Mouse (Mus musculus): ENCODE data around the gene Antxr2. TPM values are rescaled to one million over a fixed set of nuclear protein-coding genes. Genes with fewer than 3 reads are reported as not detected.

Gene Antxr2
- polyA plus RNA-seq, 2 experiments = 10.5 to 32.4 TPM

- Histone ChIP-seq H3K9me3 (ENCODE audit: control insufficient read depth, low read length) (no peaks in the 10 kb centered on the region), H3K4me2 (replicated peaks; ENCODE audit: low read depth, low read length, severe bottlenecking) (no peak overlapping the region), H3K36me3 (ENCODE audit: control insufficient read depth, insufficient read depth, low read length) (peaks cover 34% of the 10 kb centered on the region), H3K27me3 (ENCODE audit: control insufficient read depth, insufficient read depth, low read length) (no peaks in the 10 kb centered on the region), H3K4me3 (replicated peaks; ENCODE audit: low read length) (no peak overlapping the region), H3K27ac (replicated peaks; ENCODE audit: low read depth, low read length) (no peak overlapping the region), H3K9ac (ENCODE audit: low read depth, low read length, severe bottlenecking) (no peak overlapping the region), H3K4me1 (ENCODE audit: control insufficient read depth, insufficient read depth, low read length) (peaks cover 15% of the 10 kb centered on the region; the same call in 1 of the 2 replicates)
- no peak for ATAC-seq (ENCODE audit: low FRiP score, low read depth)
- no peak for TF ChIP-seq POLR2A (IDR thresholded peaks at IDR 0.05; ENCODE audit: borderline replicate concordance, extremely low read depth, insufficient read depth, insufficient read length)
- 98% methylated on average over 2 of the region's 2 CpGs for WGBS
- no peak for DNase-seq (ENCODE audit: low spot score)
These were observed 4.9 kb downstream of the Antxr2 start for GRCm38 (mm10) chr5:98025921-98026320.

- no peak overlapping the region for H3K4me3 ChIP-seq (replicated peaks; ENCODE audit: low read length)
- no peak overlapping the region for H3K9ac ChIP-seq (ENCODE audit: low read depth, low read length, severe bottlenecking)
- no peaks in the 10 kb centered on the region for H3K9me3 ChIP-seq (ENCODE audit: control insufficient read depth, low read length)
- H3K27me3 ChIP-seq (ENCODE audit: control insufficient read depth, insufficient read depth, low read length) = no peaks in the 10 kb centered on the region
- WGBS = 92% methylated on average over 2 of the region's 2 CpGs
- no peak for DNase-seq (ENCODE audit: low spot score)
- ATAC-seq (ENCODE audit: low FRiP score, low read depth) = no peak
- TF ChIP-seq POLR2A (IDR thresholded peaks at IDR 0.05; ENCODE audit: borderline replicate concordance, extremely low read depth, insufficient read depth, insufficient read length) = no peak
- no peak overlapping the region for H3K27ac ChIP-seq (replicated peaks; ENCODE audit: low read depth, low read length)
- H3K4me2 ChIP-seq (replicated peaks; ENCODE audit: low read depth, low read length, severe bottlenecking) = no peak overlapping the region
- H3K36me3 ChIP-seq (ENCODE audit: control insufficient read depth, insufficient read depth, low read length) = peaks cover 43% of the 10 kb centered on the region
- peaks cover 14% of the 10 kb centered on the region; the same call in 1 of the 2 replicates for H3K4me1 ChIP-seq (ENCODE audit: control insufficient read depth, insufficient read depth, low read length)
These were observed 6.3 kb downstream of the Antxr2 start for GRCm38 (mm10) chr5:98024545-98024944.

DNA sequence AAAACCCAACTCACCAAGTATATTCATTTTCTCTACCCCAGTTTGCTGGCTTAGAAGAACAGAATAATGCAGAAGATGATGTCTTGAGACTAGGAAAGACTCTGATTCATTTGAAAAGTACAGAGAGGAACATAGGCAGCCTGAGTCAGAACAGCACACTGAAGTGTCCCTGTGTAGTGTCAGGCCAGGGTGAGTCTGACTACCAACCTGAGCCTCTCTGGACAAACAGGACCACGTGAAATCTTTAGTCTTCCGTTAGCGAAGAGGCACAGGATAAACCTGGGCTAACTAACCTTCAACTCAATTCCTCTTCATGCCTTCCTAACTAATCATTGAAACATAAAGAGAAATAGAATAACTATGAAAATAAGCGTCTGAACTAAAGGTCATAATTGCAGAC is 9.3 kb downstream of the Antxr2 start:
- TF ChIP-seq POLR2A (IDR thresholded peaks at IDR 0.05; ENCODE audit: borderline replicate concordance, extremely low read depth, insufficient read depth, insufficient read length) = no peak
- H3K9me3 ChIP-seq (ENCODE audit: control insufficient read depth, low read length) = no peaks in the 10 kb centered on the region
- ATAC-seq (ENCODE audit: low FRiP score, low read depth) = no peak
- H3K36me3 ChIP-seq (ENCODE audit: control insufficient read depth, insufficient read depth, low read length) = peaks cover 40% of the 10 kb centered on the region
- no peak overlapping the region for H3K27ac ChIP-seq (replicated peaks; ENCODE audit: low read depth, low read length)
- no peak for DNase-seq (ENCODE audit: low spot score)
- H3K27me3 ChIP-seq (ENCODE audit: control insufficient read depth, insufficient read depth, low read length) = no peaks in the 10 kb centered on the region
- no peak overlapping the region for H3K9ac ChIP-seq (ENCODE audit: low read depth, low read length, severe bottlenecking)
- H3K4me2 ChIP-seq (replicated peaks; ENCODE audit: low read depth, low read length, severe bottlenecking) = no peak overlapping the region
- WGBS = 98% methylated on average over 4 of the region's 4 CpGs
- H3K4me1 ChIP-seq (ENCODE audit: control insufficient read depth, insufficient read depth, low read length) = no peaks in the 10 kb centered on the region
- no peak overlapping the region for H3K4me3 ChIP-seq (replicated peaks; ENCODE audit: low read length)

- Histone ChIP-seq H3K4me1 (ENCODE audit: control insufficient read depth, insufficient read depth, low read length) (no peaks in the 10 kb centered on the region), H3K9me3 (ENCODE audit: control insufficient read depth, low read length) (no peaks in the 10 kb centered on the region), H3K4me3 (replicated peaks; ENCODE audit: low read length) (no peak overlapping the region), H3K9ac (ENCODE audit: low read depth, low read length, severe bottlenecking) (no peak overlapping the region), H3K36me3 (ENCODE audit: control insufficient read depth, insufficient read depth, low read length) (peaks cover 40% of the 10 kb centered on the region), H3K4me2 (replicated peaks; ENCODE audit: low read depth, low read length, severe bottlenecking) (no peak overlapping the region), H3K27me3 (ENCODE audit: control insufficient read depth, insufficient read depth, low read length) (no peaks in the 10 kb centered on the region), H3K27ac (replicated peaks; ENCODE audit: low read depth, low read length) (no peak overlapping the region)
- ATAC-seq (ENCODE audit: low FRiP score, low read depth) (no peak), DNase-seq (ENCODE audit: low spot score) (no peak)
- no peak for TF ChIP-seq POLR2A (IDR thresholded peaks at IDR 0.05; ENCODE audit: borderline replicate concordance, extremely low read depth, insufficient read depth, insufficient read length)
These were observed 10.2 kb downstream of the Antxr2 start for GRCm38 (mm10) chr5:98020658-98021057.

DNA sequence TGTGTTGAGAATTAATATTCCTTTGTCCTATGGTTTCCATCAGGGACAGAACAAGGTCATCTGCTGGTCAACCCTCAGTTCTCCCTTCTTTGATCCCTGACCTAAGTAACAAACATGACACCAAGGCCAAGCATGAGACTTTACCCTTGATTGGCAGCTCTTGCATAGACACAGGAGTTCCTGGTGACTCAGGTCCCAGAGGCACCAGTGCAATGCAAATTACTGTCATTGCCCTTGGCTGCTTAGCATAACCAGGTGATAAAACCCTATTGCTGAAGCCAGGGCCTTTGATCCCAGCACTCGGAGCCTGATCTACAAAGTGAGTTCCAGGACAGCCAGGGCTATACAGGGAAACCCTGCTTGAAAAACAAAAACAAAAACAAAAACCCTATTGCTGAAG is 11.4 kb downstream of the Antxr2 start:
- Histone ChIP-seq H3K4me3 (replicated peaks; ENCODE audit: low read length) (no peak overlapping the region), H3K9ac (ENCODE audit: low read depth, low read length, severe bottlenecking) (no peak overlapping the region), H3K27ac (replicated peaks; ENCODE audit: low read depth, low read length) (no peak overlapping the region), H3K36me3 (ENCODE audit: control insufficient read depth, insufficient read depth, low read length) (peaks cover 32% of the 10 kb centered on the region), H3K9me3 (ENCODE audit: control insufficient read depth, low read length) (no peaks in the 10 kb centered on the region), H3K4me1 (ENCODE audit: control insufficient read depth, insufficient read depth, low read length) (no peaks in the 10 kb centered on the region), H3K27me3 (ENCODE audit: control insufficient read depth, insufficient read depth, low read length) (no peaks in the 10 kb centered on the region), H3K4me2 (replicated peaks; ENCODE audit: low read depth, low read length, severe bottlenecking) (no peak overlapping the region)
- no peak for TF ChIP-seq POLR2A (IDR thresholded peaks at IDR 0.05; ENCODE audit: borderline replicate concordance, extremely low read depth, insufficient read depth, insufficient read length)
- ATAC-seq (ENCODE audit: low FRiP score, low read depth) (no peak), DNase-seq (ENCODE audit: low spot score) (no peak)
- 40% methylated on average over 1 of the region's 1 CpGs for WGBS

GRCm38 (mm10) chr5:98018162-98018561 is 12.7 kb downstream of the Antxr2 start:
- Histone ChIP-seq H3K36me3 (ENCODE audit: control insufficient read depth, insufficient read depth, low read length) (peaks cover 23% of the 10 kb centered on the region), H3K27me3 (ENCODE audit: control insufficient read depth, insufficient read depth, low read length) (no peaks in the 10 kb centered on the region), H3K4me3 (replicated peaks; ENCODE audit: low read length) (no peak overlapping the region), H3K9me3 (ENCODE audit: control insufficient read depth, low read length) (no peaks in the 10 kb centered on the region), H3K9ac (ENCODE audit: low read depth, low read length, severe bottlenecking) (no peak overlapping the region), H3K27ac (replicated peaks; ENCODE audit: low read depth, low read length) (no peak overlapping the region), H3K4me2 (replicated peaks; ENCODE audit: low read depth, low read length, severe bottlenecking) (no peak overlapping the region), H3K4me1 (ENCODE audit: control insufficient read depth, insufficient read depth, low read length) (no peaks in the 10 kb centered on the region)
- no peak for ATAC-seq (ENCODE audit: low FRiP score, low read depth)
- TF ChIP-seq POLR2A (IDR thresholded peaks at IDR 0.05; ENCODE audit: borderline replicate concordance, extremely low read depth, insufficient read depth, insufficient read length) = no peak
- DNase-seq (ENCODE audit: low spot score) = no peak
- 85% methylated on average over 6 of the region's 6 CpGs for WGBS

All from limb, embryonic 14.5 days (tissue).